Mouse (Mus musculus) liver, embryonic 14.5 days (tissue): ENCODE measurements around the gene Aldh3b2. TPM values are rescaled to one million over a fixed set of nuclear protein-coding genes. Genes with fewer than 3 reads are reported as not detected.

ENCODE experiments used
- ATAC-seq: fragments of 200-750 bp; cut with Nextera tagmentation; 2 replicates; pipeline ENCODE4 v1.8.0; 2017; ENCODE audit warnings: moderate number of reproducible peaks, mild to moderate bottlenecking, moderate library complexity; ENCODE audit not compliant: insufficient read depth
- DNase-seq, 3 experiments: peaks; one replicate each; pipeline ENCODE4 v3.0.0-alpha.2; 2012 to 2013; ENCODE audit warnings: low read depth in 3 of 3, low spot score in 3 of 3
- H3K27ac ChIP-seq: fragments of 300-500 bp; sonication (generic); 2 replicates; pipeline ENCODE4 v1.5.1; 2014; ENCODE audit warnings: moderate library complexity, mild to moderate bottlenecking, control low read depth, inconsistent platforms
- H3K27me3 ChIP-seq: fragments of 300-500 bp; sonication (generic); 2 replicates; pipeline ENCODE4 v1.6.1; 2014; ENCODE audit warnings: mild to moderate bottlenecking, low read length, moderate library complexity; ENCODE audit not compliant: control insufficient read depth, insufficient read depth
- H3K36me3 ChIP-seq: fragments of 300-500 bp; sonication (generic); replicated peaks from 2 replicates; pipeline ENCODE4 v1.6.1; 2014; ENCODE audit warnings: low read depth; ENCODE audit not compliant: control insufficient read depth, insufficient read depth
- H3K4me1 ChIP-seq, 2 experiments: fragments of 200-500 bp in 1 of 2; fragments of 300-500 bp in 1 of 2; sonication (generic) in 1 of 2; replicated peaks; 2 replicates each; pipeline ENCODE4 v1.6.1; 2012 to 2014; ENCODE audit warnings: antibody characterized with exemption in 1 of 2, inconsistent platforms in 1 of 2, low read length in 1 of 2; ENCODE audit not compliant: control insufficient read depth in 2 of 2, insufficient read depth in 2 of 2
- H3K4me2 ChIP-seq: fragments of 300-500 bp; sonication (generic); 2 replicates; pipeline ENCODE4 v1.6.1; 2014; ENCODE audit warnings: low read depth, mild to moderate bottlenecking, control low read depth, moderate library complexity
- H3K4me3 ChIP-seq, 2 experiments: fragments of 200-500 bp in 1 of 2; fragments of 300-500 bp in 1 of 2; sonication (generic) in 1 of 2; 2 replicates each; pipeline ENCODE4 v1.5.1; 2012 to 2014; ENCODE audit warnings: low read depth in 2 of 2, low read length in 2 of 2, mild to moderate bottlenecking in 2 of 2, control low read depth in 1 of 2, inconsistent platforms in 1 of 2, moderate library complexity in 1 of 2; ENCODE audit not compliant: insufficient read depth in 1 of 2
- H3K9ac ChIP-seq: fragments of 300-500 bp; sonication (generic); replicated peaks from 2 replicates; pipeline ENCODE4 v1.6.1; 2014; ENCODE audit warnings: mild to moderate bottlenecking, control low read depth, moderate library complexity
- H3K9me3 ChIP-seq: fragments of 300-500 bp; sonication (generic); 2 replicates; pipeline ENCODE4 v1.6.1; 2016; ENCODE audit warnings: low read length, mixed read lengths; ENCODE audit not compliant: control insufficient read depth
- CTCF ChIP-seq: IDR thresholded peaks from 2 replicates; pipeline ENCODE4 v1.5.1; 2016; ENCODE audit warnings: antibody characterized with exemption, low read depth, control low read depth
- EP300 ChIP-seq: IDR thresholded peaks from 2 replicates; pipeline ENCODE4 v1.6.1; 2016; ENCODE audit warnings: antibody characterized with exemption, low read depth
- WGBS: fragments of 180-500 bp; shearing (Covaris S2); extraction: QIAGEN DNeasy Blood & Tissue Kit; methylation state at CpG from one replicate; pipeline ENCODE4 v1.1.7; 2014; ENCODE audit not compliant: insufficient replicate concordance; 5-methylcytosine and 5-hydroxymethylcytosine counted together
- polyA plus RNA-seq, 2 experiments: library from polyadenylated mRNA; depleted of rRNA in 1 of 2; stranded (reverse) in 1 of 2; unstranded in 1 of 2; fragments of >200 nt; fragmentation: Nextera tagmentation in 1 of 2; extraction: Ambion mirVana in 1 of 2; gene quantifications; 2 replicates each; pipeline versions ENCODE4 v1.2.1 to v1.2.3; 2012 to 2014

Gene Aldh3b2
- polyA plus RNA-seq, 2 experiments = 0.33 to 0.48 TPM

DNA sequence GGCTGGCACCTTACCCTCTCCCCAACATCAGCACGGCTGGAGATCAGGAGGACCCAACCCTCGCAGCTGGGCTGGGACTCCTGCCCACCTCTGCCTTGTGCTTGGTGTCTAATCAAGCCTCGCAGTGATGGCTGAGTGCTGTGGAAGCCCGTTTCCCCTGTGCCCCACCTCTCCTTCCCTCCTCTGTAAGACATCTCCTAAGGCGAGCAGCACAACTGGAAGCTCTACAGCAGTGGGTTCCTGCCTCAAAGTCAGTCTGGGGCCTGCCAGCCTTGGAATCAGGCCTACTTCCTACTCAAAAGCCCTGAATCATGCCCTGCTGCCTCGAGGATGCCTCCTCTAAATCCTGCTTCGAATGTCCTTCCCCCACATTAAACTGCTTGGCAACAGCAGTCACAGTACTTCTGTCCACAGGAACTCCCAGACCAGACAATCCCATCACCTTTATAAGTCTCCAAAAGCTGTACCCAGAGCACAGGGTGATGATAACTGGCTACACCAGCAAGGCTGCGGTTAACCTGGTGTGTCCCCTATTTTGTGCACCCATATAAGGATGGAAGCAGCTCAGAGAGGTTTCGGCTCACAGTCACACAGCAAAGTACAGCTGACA lies 27.1 kb downstream of the Aldh3b2 start:
- Histone ChIP-seq H3K9me3 (no peaks in the 10 kb centered on the region), H3K27ac (no peak overlapping the region), H3K4me1 (peaks cover 2 to 10% of the 10 kb centered on the region in 2 experiments; a peak in 2 of 4 replicates), H3K36me3 (no peaks in the 10 kb centered on the region), H3K27me3 (no peaks in the 10 kb centered on the region), H3K4me2 (peak overlapping the region; percentile 72), H3K9ac (no peak overlapping the region; the same call in 1 of the 2 replicates), H3K4me3 (no peak overlapping the region; a peak in 2 of 4 replicates)
- ATAC-seq (no peak), DNase-seq (no peak)
- 61% methylated on average over 9 of the region's 9 CpGs for WGBS
- TF ChIP-seq EP300 = no peak
- no peak for TF ChIP-seq CTCF

DNA sequence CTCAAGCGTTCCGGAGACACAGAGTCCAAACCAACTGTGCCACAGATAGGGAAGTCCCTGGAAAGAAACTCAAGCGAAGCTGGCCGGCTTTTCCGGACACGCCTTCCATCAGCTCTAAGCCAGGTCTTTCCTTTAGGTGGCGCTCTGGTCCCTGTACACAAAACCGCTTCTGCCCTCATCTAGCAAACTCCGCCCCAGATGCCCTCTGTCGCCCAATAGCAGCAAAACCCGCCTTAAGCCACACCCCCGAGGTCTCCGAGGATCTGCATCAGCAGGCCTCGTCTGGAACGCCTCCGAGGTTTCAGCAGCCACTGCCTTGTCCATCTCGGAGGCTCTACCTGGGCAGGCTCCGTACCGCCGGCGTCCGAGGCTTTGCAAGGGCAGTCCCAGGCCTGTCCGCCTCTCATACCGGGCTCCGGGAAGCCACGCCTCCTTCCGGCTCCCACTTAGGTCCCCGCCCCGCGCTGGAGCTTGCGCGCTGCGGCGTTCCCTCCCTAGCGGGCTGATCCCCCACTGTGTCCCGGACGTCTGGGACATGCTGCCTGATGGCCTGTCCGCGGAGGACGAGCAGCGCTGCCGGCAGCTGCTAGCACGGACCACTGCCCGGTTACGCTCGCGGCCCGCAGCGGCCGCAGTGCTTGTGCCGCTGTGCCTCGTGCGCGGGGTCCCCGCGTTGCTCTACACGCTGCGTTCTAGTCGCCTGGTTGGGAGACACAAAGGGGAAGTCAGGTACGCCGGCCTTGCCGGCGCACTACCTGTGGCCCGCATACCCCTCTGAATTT lies 28.2 kb downstream of the Aldh3b2 start, which contains the start of the genes Nudt8 and Gm49405:
TSS of gene Nudt8 (plus strand) at position 462 of the 782 bp plus-strand sequence.
TSS of gene Gm49405 (plus strand) at position 508 of the 782 bp plus-strand sequence.
- Histone ChIP-seq H3K4me2 (peak within 1 kb of the TSS; percentile 72), H3K4me3 (peak within 1 kb of the TSS; percentile 70 to 75), H3K27me3 (no peaks in the 10 kb centered on the region), H3K9ac (peak within 1 kb of the TSS; percentile 77), H3K27ac (peak within 1 kb of the TSS; percentile 82), H3K36me3 (no peaks in the 10 kb centered on the region), H3K4me1 (peaks cover 2 to 10% of the 10 kb centered on the region in 2 experiments; a peak in 2 of 4 replicates), H3K9me3 (no peaks in the 10 kb centered on the region)
- ATAC-seq (peak; percentile 90), DNase-seq (peak; percentile 95 to 96 (median 96))
- TF ChIP-seq CTCF (peak; percentile 92), EP300 (no peak)
- WGBS = under 1% methylated on average over 64 of the region's 64 CpGs

- TF ChIP-seq CTCF = no peak
- no peak for TF ChIP-seq EP300
- Histone ChIP-seq H3K4me3 (peak overlapping the region; percentile 70 to 75), H3K9ac (peak overlapping the region; percentile 77), H3K27me3 (no peaks in the 10 kb centered on the region), H3K27ac (peak overlapping the region; percentile 82), H3K36me3 (peaks cover 2% of the 10 kb centered on the region; the same call in 1 of the 2 replicates), H3K9me3 (no peaks in the 10 kb centered on the region), H3K4me1 (peaks cover 2 to 10% of the 10 kb centered on the region in 2 experiments; a peak in 2 of 4 replicates), H3K4me2 (peak overlapping the region; percentile 72)
- DNase-seq (no peak), ATAC-seq (peak; percentile 15; the same call in 1 of the 2 replicates)
- WGBS = 24% methylated on average over 17 of the region's 17 CpGs
Observed at GRCm38 (mm10) chr19:4000949-4001525, 28.9 kb downstream of the Aldh3b2 start.

- Histone ChIP-seq H3K4me2 (no peak overlapping the region), H3K36me3 (peaks cover 3% of the 10 kb centered on the region), H3K27me3 (no peaks in the 10 kb centered on the region), H3K27ac (no peak overlapping the region), H3K4me3 (no peak overlapping the region), H3K4me1 (peaks cover 2 to 10% of the 10 kb centered on the region in 2 experiments; a peak in 2 of 4 replicates), H3K9ac (no peak overlapping the region), H3K9me3 (no peaks in the 10 kb centered on the region)
- no peak for DNase-seq
- no peak for ATAC-seq
- 80% methylated on average over 5 of the region's 5 CpGs for whole genome bisulfite sequencing
- TF ChIP-seq EP300 (no peak), CTCF (no peak)
Observed at GRCm38 (mm10) chr19:4001752-4002151, 29.6 kb downstream of the Aldh3b2 start.
